Mouse (Mus musculus) right cerebral cortex, postnatal 4 days (tissue): ENCODE results near the gene Defa37.
"Not testable (repeated sequence)": the region's sequence is repeated elsewhere in the genome, so short reads cannot be mapped to it uniquely, and the experiment has no call there.

Experiments used
- DNase-seq: peaks from one replicate; pipeline ENCODE4 v3.0.0-alpha.2; 2022

The Defa37 gene

DNA sequence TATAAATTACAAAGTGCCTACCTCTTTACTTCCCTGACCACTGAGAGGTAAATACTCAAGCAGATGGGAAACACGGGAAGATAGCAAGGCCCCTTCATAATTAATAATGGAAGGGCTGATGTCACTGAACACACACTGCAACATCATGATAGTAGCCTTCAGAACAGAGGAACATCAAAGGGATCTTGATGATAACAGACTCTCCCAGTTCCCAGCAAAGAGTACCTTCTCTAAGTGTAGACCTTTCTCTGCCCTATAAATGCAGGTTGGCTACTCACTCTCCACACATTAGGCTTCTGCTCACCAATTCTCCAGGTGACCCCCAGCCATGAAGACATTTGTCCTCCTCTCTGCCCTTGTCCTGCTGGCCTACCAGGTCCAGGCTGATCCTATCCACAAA lies at the start of gene Defa37:
TSS of gene Defa37 (plus strand) at position 301 of the 400 bp plus-strand sequence.
- DNase-seq, result not testable (repeated sequence)

DNA sequence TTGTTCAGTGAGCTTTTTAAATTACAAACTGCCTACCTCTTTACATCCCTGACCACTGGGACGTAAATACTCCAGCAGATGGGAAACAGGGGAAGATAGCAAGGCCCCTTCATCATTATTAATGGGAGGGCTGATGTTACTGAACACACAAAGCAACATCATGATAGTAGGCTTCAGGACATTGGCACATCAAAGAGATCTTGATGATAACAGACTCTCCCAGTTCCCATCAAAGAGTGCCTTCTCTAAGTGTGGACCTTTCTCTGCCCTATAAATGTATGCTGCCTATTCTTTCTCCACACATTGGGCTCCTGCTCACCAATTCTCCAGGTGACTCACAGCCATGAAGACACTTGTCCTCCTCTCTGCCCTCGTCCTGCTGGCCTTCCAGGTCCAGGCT lies 36.5 kb upstream of the Defa37 start, which contains the start of gene Defa32:
TSS of gene Defa32 (plus strand) at position 301 of the 400 bp plus-strand sequence.
- DNase-seq, result not testable (repeated sequence)

DNA sequence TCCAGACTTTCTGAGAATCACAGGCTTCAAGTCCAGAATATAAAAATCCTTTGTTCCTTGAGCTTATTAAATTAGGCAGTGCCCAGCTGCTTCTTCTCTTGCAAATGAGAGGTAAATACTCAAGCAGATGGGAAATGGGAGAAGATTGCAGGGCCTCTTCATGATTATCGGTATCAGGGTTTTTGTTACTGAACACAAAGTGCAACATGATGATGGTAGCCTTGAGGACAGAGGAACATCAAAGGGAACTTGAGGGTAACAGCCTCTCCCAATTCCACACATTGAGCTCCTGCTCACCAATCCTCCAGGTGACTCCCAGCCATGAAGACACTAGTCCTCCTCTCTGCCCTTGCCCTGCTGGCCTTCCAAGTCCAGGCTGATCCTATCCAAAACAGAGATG lies 17.5 kb downstream of the Defa37 start, which contains the start of gene Defa28:
TSS of gene Defa28 (plus strand) at position 301 of the 400 bp plus-strand sequence.
- not testable (repeated sequence) for DNase-seq

DNA sequence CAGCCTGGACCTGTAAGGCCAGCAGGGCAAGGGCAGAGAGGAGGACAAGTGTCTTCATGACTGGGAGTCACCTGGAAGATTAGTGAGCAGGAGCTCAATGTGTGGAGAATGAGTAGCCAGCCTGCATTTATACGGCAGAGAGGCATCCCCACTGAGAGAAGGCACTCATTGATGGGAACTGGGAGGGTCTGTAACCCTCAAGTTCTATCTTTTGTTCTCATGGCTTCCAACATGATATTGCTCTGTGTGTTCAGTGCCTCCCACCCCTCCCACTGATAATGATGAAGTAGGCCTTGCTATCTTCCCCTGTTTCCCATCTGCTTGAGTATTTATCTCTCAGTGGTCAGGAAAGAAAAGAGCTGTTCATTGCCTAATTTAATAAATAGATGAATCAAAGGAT lies 29.2 kb downstream of the Defa37 start, which contains the start of gene Gm7861:
TSS of gene Gm7861 (minus strand) at position 101 of the 400 bp plus-strand sequence.
- DNase-seq, result not testable (repeated sequence)
